Mouse (Mus musculus): ENCODE measurements around the gene Lrrc58. TPM values are rescaled to one million over a fixed set of nuclear protein-coding genes. Genes with fewer than 3 reads are reported as not detected.
A peak's percentile ranks its signal among the peaks of the same experiment; 100 is the strongest.

Lrrc58 gene
- total RNA-seq, 1 experiment from 2014 or later = 20.5 TPM

- ATAC-seq (replicated peaks; ENCODE audit: insufficient number of reproducible peaks, low FRiP score, low TSS enrichment, poor library complexity, severe bottlenecking) = no peak
Observed at GRCm38 (mm10) chr16:37863876-37864275, 4.3 kb upstream of the Lrrc58 start.

DNA sequence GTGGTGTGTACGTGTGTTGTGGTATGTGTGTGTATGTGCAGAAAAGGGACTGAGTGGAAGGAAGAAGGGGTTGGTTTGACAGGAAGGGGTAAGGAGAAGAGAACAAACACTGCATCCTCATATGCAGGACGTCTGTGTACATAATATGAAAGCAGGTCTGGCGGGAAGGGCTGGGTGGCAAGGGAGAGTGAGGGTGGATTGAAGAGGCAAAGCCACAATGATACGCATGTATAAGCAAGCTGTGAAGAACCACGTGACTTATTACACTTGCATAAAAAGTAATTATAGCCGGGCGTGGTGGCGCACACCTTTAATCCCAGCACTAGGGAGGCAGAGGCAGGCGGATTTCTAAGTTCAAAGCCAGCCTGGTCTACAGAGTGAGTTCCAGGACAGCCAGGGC is 2.3 kb upstream of the Lrrc58 start:
- no peak for ATAC-seq (replicated peaks; ENCODE audit: insufficient number of reproducible peaks, low FRiP score, low TSS enrichment, poor library complexity, severe bottlenecking)

DNA sequence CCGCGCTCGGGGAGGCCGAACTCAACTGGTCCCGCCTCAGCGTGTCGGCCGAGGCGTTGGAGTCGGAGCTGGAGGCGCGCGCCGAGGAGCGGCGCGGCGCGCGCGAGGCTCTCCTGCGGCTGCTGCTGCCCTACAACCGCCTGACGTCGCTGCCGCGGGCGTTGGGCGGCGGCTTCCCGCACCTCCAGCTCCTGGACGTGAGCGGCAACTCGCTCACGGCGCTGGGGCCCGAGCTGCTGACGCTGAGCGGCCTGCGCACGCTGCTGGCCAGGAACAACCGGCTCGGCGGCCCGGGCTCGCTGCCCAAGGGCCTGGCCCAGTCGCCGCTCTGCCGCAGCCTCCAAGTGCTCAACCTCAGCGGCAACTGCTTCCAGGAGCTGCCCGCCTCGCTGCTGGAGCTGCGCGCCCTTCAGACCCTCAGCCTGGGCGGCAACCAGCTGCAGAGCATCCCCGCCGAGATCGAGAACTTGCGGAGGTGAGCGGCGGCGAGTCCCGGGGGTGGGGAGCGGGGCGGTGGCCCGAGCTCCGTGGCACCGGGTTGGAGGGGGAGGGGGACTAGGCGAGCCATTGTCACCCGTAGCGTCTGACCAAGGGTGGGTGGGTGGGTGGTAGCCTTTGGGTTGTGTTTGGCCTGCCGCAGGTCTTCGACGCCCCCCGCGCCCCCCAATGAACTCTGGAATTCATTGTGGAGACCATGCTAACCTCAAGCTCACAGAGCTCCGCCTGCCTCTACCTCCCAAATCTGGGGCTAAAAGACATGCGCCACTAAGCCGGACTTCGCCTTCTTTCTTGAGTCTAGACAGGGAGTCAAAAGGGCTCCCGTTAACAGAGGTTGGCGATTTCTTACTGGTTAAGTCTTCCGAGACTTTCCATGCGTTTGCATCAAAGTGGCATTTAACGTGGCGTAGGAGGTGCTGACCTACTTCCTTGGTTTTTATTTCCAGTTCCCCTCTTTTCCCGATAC is 599 bp downstream of the Lrrc58 start:
- no peak; the same call in 1 of the 2 replicates for ATAC-seq (replicated peaks; ENCODE audit: insufficient number of reproducible peaks, low FRiP score, low TSS enrichment, poor library complexity, severe bottlenecking)

- ATAC-seq (replicated peaks; ENCODE audit: insufficient number of reproducible peaks, low FRiP score, low TSS enrichment, poor library complexity, severe bottlenecking) = no peak
Observed at GRCm38 (mm10) chr16:37869470-37870231, 1.5 kb downstream of the Lrrc58 start.

GRCm38 (mm10) chr16:37871112-37871715 is 3.0 kb downstream of the Lrrc58 start:
- ATAC-seq (replicated peaks; ENCODE audit: insufficient number of reproducible peaks, low FRiP score, low TSS enrichment, poor library complexity, severe bottlenecking) = 0 out of 2 replicates have a peak, but pooled peaks have one; percentile 8

DNA sequence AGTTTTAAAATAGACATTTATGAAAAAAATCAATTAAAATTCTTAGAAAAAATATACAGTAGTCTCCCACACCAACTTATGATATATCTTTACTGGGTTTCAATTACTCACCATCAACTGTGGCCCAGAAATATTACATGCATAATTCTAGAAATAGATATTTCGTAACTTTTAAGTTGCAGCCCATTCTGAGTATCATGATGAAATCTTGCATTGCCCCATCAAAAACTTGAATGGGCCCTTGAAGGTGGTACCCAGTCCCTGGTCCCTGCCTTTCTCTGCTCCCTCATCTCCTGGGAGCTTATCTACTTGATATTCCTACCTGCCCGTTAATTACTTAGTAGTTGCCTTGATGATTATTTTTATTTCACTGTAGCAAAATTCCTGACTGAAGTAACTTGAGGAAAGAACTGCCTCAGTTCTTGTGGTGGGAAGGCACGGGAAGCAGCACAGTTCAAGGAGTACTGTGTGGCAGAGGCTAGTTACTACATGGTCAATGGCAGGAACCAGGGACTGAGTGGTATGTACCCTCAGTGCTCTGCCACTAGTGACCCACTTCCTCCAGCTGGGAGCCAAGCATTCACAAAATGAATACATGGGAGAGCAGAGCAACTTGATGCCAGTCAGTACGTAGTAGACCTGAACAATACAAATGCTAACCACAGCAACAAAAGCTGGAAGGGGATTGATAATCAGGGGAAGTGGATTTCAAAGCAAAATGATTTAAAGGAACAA is 6.5 kb downstream of the Lrrc58 start:
- no peak for ATAC-seq (replicated peaks; ENCODE audit: insufficient number of reproducible peaks, low FRiP score, low TSS enrichment, poor library complexity, severe bottlenecking)

- no peak for ATAC-seq (replicated peaks; ENCODE audit: insufficient number of reproducible peaks, low FRiP score, low TSS enrichment, poor library complexity, severe bottlenecking)
Observed at GRCm38 (mm10) chr16:37877406-37877805, 9.2 kb downstream of the Lrrc58 start.

DNA sequence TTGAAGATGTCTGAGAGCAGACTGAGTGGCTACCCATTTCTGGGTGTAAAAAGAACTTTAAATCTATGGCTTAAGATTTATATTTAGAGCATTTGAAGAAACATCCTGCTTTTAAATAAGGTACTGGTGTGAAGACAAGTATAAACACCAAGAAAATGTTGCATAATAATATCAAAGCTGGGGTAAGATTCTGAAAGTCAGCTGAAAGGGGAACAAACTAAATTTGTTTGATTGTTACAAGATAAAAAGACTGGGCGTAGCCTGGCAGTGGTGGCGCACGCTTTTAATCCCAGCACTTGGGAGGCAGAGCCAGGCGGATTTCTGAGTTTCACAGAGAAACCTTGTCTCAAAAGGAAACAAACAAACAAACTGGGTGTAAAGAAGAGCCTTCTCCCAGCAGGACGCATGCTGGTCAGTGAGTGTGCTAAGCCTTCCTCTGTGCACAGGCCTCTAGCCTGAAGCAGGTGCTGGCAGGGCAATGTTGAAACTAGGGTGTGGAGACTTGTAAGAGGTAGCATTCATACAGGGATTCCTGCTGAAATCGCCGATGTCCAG is 10.8 kb downstream of the Lrrc58 start:
- ATAC-seq (replicated peaks; ENCODE audit: insufficient number of reproducible peaks, low FRiP score, low TSS enrichment, poor library complexity, severe bottlenecking) = no peak

DNA sequence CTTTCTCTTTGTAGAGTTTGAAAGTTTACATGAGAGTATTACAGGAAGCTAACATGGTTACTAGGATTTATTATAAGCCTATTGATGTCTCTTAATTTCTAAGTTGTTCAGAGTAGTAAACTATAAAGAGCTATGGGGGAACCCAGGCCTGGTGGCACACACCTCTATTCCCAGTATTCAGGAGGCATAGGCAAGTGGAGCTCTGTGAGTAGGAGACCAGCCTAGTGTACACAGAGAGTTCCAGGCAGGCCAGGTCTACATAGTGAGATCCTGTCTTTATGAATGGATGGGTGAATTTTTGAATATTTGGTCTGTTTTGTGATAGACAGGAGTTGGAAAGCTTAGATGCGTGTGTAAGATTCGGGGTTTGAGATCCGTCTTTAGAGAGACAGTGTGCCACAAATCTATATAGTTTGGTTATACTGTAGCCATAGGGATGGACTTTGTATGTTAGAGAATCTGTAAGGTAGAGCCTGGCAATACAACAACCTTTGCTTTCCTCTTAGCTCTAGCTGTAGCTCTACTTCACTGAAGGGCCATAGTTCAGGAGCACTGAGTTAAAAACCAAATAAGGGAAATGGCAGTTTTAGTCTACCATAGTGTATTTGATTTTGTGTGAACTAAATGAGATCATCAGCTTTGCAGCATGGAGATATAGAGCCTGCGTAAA is 11.7 kb downstream of the Lrrc58 start:
- no peak for ATAC-seq (replicated peaks; ENCODE audit: insufficient number of reproducible peaks, low FRiP score, low TSS enrichment, poor library complexity, severe bottlenecking)

DNA sequence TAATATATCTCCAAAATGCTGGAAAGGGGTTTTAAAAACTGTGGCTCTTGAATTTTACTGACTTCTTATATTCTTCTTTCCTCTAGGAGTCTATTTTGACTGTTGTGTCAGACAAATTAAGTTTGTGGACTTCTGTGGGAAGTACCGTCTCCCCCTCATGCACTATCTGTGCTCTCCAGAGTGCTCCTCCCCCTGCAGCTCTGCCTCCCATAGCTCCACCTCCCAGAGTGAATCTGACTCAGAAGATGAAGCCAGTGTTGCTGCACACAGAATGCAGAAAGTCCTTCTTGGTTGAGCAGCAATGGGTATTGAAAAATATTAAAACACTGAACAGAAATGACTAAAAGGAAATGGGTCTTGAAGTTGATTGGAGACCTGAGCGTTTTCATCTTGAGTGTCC is 13.0 kb downstream of the Lrrc58 start:
- no peak for ATAC-seq (replicated peaks; ENCODE audit: insufficient number of reproducible peaks, low FRiP score, low TSS enrichment, poor library complexity, severe bottlenecking)

GRCm38 (mm10) chr16:37888986-37889385 is 20.8 kb downstream of the Lrrc58 start:
- no peak for ATAC-seq (replicated peaks; ENCODE audit: insufficient number of reproducible peaks, low FRiP score, low TSS enrichment, poor library complexity, severe bottlenecking)

DNA sequence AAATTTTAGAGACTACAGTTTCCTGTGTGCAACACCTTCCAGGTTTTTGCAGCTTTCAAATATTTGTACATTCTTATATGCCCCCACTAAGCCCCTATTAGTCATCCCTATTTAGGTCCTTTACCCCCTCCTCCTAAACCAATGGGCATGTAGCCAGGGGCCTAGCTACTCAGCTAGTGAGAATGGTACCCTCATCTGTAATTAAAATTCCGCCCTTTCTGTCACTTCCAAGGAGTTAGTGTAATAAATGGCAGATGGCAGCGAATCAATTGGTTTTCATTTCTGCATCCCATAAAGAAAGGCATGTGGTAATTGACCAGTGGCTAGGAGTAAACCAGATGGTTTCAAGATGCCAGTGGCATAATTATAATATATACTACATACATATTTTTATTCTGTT is 24.5 kb downstream of the Lrrc58 start:
- ATAC-seq (replicated peaks; ENCODE audit: insufficient number of reproducible peaks, low FRiP score, low TSS enrichment, poor library complexity, severe bottlenecking) = no peak

DNA sequence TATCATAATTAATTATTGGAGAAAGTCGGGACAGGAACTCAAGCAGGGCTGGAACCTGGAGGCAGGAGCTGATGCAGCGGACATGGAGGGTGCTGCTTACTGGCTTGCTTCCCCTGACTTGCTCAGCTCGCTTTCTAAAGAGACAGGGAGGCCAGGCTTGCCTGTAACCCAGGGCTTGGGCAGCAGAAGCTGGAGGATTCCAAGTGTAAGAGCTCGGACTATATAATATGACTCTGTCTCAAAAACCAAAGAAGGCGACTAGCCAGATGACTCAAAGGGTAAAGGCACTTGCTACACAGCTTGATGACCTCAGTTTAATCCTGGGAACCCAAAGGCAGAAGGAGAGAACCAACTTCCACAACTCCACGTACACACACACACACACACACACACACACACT is 25.2 kb downstream of the Lrrc58 start:
- no peak for ATAC-seq (replicated peaks; ENCODE audit: insufficient number of reproducible peaks, low FRiP score, low TSS enrichment, poor library complexity, severe bottlenecking)

- ATAC-seq (replicated peaks; ENCODE audit: insufficient number of reproducible peaks, low FRiP score, low TSS enrichment, poor library complexity, severe bottlenecking) = no peak
Observed at GRCm38 (mm10) chr16:37893942-37894341, 25.8 kb downstream of the Lrrc58 start.

GRCm38 (mm10) chr16:37898790-37899189 is 30.6 kb downstream of the Lrrc58 start:
- no peak for ATAC-seq (replicated peaks; ENCODE audit: insufficient number of reproducible peaks, low FRiP score, low TSS enrichment, poor library complexity, severe bottlenecking)

- no peak for ATAC-seq (replicated peaks; ENCODE audit: insufficient number of reproducible peaks, low FRiP score, low TSS enrichment, poor library complexity, severe bottlenecking)
Observed at GRCm38 (mm10) chr16:37899357-37899756, 31.2 kb downstream of the Lrrc58 start.

- ATAC-seq (replicated peaks; ENCODE audit: insufficient number of reproducible peaks, low FRiP score, low TSS enrichment, poor library complexity, severe bottlenecking) = no peak
Observed at GRCm38 (mm10) chr16:37901318-37901717, 33.1 kb downstream of the Lrrc58 start.

DNA sequence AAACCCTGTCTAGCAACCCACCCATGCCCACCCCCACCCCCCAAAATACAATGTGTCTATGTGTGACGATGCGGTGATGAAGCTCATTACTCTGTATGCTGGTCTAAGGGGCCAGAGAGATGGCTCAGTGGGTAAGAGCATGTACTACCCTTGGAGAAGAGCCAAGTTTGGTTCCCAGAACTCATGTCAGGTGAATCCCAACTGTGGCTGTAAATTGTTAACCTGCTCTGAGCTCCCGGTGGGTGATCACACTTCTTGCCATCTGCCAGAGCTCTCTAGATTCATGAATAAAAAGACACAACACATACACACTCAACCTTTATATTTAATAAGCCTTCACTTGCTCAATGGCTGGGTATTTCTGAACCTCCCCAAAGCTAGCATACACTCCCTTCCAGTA is 38.3 kb downstream of the Lrrc58 start:
- no peak for ATAC-seq (replicated peaks; ENCODE audit: insufficient number of reproducible peaks, low FRiP score, low TSS enrichment, poor library complexity, severe bottlenecking)

All from monocyte, adult 5-6 weeks (primary cell).